Mouse (Mus musculus) large intestine, adult 2 months (tissue): ENCODE data around the gene Alppl2. TPM values are rescaled to one million over a fixed set of nuclear protein-coding genes. Genes with fewer than 3 reads are reported as not detected.

Source experiments
- DNase-seq: peaks from one replicate; pipeline ENCODE4 v3.0.0-alpha.2; 2012; ENCODE audit warnings: low read depth, low spot score
- WGBS: fragments of 180-500 bp; shearing (Covaris S2); methylation state at CpG from one replicate; pipeline ENCODE4 v1.1.7; 2018; 5-methylcytosine and 5-hydroxymethylcytosine counted together
- polyA plus RNA-seq: library from polyadenylated mRNA; depleted of rRNA; stranded (reverse); fragments of >200 nt; gene quantifications from 2 replicates; pipeline ENCODE4 v1.2.3, GENCODE M21; 2012; rRNA removed

Gene Alppl2
- 1.5 and 6.3 TPM in 2 replicates for polyA plus RNA-seq

- DNase-seq = no peak
- 48% methylated on average over 4 of the region's 4 CpGs for WGBS
These were observed at the start of gene Alppl2 for GRCm38 (mm10) chr1:87089828-87090227. Alppl2 (minus strand) TSS chr1:87089928.

DNA sequence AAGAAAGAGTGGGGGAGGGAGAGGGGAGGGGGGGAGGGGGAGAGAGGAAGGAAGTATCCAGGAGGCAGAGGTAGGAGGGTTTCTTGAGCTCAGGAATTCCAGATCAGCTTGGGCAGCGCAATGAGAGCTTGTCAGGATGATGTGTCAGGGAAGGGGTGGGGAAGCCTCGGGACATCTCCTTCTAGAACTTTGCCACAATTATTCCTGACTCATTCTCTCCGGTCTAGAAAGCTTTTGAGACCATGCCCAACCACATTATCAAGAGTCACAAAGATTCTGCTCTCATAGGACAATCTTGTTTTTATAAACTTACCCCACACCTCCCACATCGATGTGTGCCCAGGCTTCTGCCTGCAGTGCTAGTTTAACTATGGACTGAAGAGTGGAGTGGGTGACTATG is 42.1 kb upstream of the Alppl2 start:
- no peak for DNase-seq
- WGBS = 64% methylated on average over 4 of the region's 4 CpGs

GRCm38 (mm10) chr1:87127206-87128030 is 37.7 kb upstream of the Alppl2 start:
- WGBS = 13% methylated on average over 43 of the region's 43 CpGs
- no peak for DNase-seq

GRCm38 (mm10) chr1:87124673-87125072 is 34.9 kb upstream of the Alppl2 start, which contains the start of gene Akp3:
Akp3 (plus strand) TSS chr1:87124973.
- WGBS = 41% methylated on average over 6 of the region's 6 CpGs

GRCm38 (mm10) chr1:87114784-87115183 is 25.1 kb upstream of the Alppl2 start:
- WGBS = 79% methylated on average over 1 of the region's 1 CpGs
- no peak for DNase-seq

More at GRCm38 (mm10) chr1:87124673-87125072, 34.9 kb upstream of the Alppl2 start, which contains the start of gene Akp3:
- DNase-seq = no peak

DNA sequence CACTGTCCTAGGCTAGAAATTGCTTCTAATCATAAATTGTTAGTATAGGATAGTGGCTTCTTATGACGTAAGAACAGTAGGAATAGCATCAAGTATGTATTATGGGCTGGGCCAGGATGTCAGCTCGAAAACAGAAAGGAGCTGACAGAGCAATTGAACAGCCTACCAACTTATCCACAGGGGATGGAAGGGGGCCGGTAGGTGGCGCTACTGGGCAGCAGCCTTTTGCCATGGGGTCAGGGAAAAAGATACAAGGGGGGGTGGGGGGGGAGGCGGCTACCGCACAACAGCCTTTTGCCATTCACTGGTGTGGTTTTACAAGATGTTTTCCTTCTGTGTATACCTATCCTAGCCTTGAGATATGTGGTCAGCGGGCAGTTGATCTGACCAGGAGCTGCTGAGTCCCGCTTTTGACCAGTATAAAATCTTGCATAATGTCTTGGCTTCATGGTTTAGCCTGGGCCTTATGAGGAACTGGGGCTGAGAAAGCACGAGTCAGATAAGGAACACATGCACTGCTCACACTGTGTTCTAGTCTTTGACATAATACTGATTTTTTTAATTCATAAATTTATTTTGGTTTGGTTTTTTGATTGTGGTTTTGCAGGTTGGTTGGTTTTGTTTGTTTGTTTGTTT is 22.1 kb upstream of the Alppl2 start:
- no peak for DNase-seq
- WGBS = 40% methylated on average over 9 of the region's 9 CpGs

- 75% methylated on average over 4 of the region's 4 CpGs for WGBS
- DNase-seq = no peak
These were observed 18.8 kb upstream of the Alppl2 start for GRCm38 (mm10) chr1:87108564-87108963.

DNA sequence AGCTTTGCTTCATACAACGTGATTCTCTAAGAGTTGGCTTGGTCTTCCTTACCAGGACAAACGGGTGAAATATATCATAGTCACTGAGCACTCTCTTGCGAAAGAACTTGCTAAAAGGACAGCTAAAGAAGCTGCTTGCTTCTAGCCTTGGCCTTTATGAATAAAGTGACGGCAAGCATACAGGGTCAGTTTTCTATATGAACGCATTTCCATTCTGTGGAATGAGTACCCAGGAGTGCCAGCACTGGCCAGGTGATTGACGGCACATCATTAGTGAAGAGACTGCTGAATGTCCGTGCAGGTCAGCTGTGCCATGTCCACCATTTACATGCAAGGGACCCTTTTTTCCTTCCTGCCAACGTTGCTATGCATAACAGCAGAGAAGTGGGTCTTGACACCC is 16.8 kb upstream of the Alppl2 start:
- 79% methylated on average over 8 of the region's 8 CpGs for WGBS

GRCm38 (mm10) chr1:87103936-87104335 is 14.2 kb upstream of the Alppl2 start:
- no peak for DNase-seq
- 73% methylated on average over 1 of the region's 1 CpGs for WGBS

More for the DNA sequence above, 16.8 kb upstream of the Alppl2 start:
- DNase-seq = no peak

DNA sequence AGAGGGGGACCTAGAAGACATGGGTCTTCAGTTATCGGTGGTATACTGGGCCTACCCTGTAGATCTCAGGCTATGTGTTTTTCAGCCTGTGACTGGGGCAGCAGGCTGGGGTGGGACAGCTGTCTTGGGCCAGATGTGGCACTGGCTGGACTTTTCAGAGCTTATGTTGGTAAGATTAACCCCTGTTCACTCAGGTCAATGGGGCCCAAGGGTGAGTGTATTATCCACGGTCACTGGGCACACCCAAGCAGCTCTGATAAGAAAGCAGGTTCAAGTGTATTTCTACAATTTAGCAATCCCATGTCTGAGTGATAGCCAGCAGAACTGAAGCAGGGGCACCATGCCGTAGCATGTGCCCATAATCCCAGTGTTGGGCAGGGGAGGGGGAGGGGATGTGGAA is 12.4 kb upstream of the Alppl2 start:
- DNase-seq = no peak
- WGBS = 68% methylated on average over 3 of the region's 3 CpGs

DNA sequence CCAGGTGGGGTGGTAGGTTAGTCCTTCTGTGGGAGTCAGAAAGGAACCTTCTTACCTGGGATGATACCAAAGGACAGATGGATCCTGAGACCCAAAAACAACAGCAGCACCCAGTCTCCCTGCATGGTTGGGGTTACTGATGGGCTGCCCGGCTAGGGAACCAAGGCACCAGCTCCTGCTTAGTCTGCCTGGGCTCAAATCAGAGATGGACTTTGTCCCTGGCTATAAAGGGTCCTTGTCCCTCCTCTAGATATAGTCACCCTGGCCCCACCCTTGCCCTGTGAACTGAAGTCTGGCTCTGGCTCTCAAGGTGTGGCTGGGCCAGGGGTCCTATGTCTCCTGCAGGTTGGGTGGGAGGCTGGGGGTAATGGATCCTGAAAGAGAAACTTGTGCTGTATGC is 11.7 kb upstream of the Alppl2 start, which contains the start of gene Alpi:
Alpi (minus strand) TSS at position 196 of the 400 bp plus-strand sequence.
- peak; percentile 28 for DNase-seq
- WGBS = 42% methylated on average over 1 of the region's 1 CpGs

- WGBS = 15% methylated on average over 30 of the region's 30 CpGs
- peak; percentile 6 for DNase-seq
These were observed 8.7 kb upstream of the Alppl2 start for GRCm38 (mm10) chr1:87098358-87098975.

GRCm38 (mm10) chr1:87095642-87096041 is 5.9 kb upstream of the Alppl2 start:
- 72% methylated on average over 8 of the region's 8 CpGs for WGBS

GRCm38 (mm10) chr1:87089251-87089650 is 477 bp downstream of the Alppl2 start:
- WGBS = 90% methylated on average over 11 of the region's 11 CpGs
- DNase-seq = no peak

More at GRCm38 (mm10) chr1:87095642-87096041, 5.9 kb upstream of the Alppl2 start:
- DNase-seq = no peak

DNA sequence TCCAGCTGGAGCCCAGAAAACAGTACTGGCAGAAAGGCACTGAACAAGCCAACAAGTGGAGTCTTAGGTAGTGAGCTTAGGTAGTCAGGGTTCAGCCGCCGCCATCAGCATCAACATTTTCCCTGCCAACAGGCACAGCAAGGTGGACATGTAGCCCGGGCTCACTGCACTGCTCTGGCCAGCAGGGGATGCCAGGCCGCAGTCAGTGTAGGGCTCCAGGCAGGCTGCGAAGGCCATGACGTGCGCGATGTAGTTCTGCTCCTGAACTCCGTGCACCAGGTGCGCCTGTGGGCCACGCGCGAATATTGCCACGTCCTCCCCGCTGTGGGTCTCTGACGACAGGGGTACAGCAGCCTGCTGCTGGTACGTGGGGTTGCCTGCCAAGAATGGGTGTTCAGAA is 2.8 kb downstream of the Alppl2 start:
- WGBS = 80% methylated on average over 17 of the region's 17 CpGs
- no peak for DNase-seq

- WGBS = 30% methylated on average over 4 of the region's 4 CpGs
- DNase-seq = no peak
These were observed 3.5 kb downstream of the Alppl2 start for GRCm38 (mm10) chr1:87086196-87086595.

DNA sequence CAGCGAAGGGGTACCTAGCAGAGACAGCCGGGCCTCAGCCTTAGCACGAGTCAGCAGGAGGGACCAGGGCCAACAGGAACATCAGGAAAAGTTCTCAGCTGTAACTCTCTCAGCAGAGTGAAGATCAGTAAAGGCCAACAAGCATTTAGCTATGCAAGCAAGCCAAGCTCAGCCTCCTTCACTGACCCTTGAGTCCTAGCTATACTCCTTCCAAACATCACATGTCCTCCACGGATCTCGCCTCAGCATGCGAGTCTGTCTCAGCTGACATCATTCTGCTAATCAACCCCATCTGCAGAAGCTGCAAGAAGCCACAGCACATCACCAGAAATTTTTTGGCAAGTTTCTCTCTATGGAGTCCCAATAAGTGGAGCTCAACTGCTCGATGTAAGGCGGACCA is 16.0 kb downstream of the Alppl2 start:
- WGBS = 83% methylated on average over 8 of the region's 8 CpGs
- DNase-seq = no peak

DNA sequence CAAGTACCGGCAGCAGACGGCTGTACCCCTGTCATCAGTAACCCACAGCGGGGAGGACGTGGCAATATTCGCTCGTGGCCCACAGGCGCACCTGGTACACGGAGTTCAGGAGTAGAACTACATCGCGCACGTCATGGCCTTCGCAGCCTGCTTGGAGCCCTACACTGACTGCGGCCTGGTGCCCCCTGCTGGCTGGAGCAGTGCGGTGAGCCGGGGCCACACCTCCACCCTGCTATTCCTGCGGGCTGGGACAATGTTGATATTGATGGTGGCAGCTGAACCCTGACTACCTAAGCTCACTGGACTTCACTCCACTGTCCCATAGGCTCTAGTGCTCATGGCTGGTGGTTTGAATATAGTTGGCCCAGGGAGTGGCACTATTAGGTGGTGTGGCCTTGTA is 19.0 kb downstream of the Alppl2 start:
- no peak for DNase-seq
- WGBS = 50% methylated on average over 16 of the region's 16 CpGs

GRCm38 (mm10) chr1:87060913-87061312 is 28.8 kb downstream of the Alppl2 start:
- DNase-seq = no peak

GRCm38 (mm10) chr1:87059042-87059665 is 30.6 kb downstream of the Alppl2 start:
- no peak for DNase-seq
- 79% methylated on average over 8 of the region's 8 CpGs for WGBS
